9 mouse cellular contexts compared by ENCODE assay signal in the genomic region with DNA sequence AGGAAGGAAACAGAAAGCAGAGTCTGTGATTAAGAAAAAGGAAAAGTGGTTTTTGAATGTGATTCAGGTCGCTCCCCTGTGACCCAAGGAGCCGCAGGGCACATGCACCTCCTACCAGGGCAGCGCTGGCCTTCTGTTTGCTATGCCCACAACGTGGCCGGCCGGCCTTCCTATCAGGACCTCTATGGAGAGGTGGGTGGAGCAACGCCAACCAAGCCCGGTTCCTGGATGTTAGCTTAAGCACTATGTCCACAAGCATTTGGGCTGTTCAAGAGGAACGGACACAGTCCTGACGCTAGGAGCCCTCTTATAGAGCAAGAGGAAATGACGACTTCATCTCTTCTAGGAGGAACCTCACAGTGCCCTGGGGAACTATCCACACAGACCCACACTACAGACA.
A peak's percentile ranks its signal among the peaks of the same experiment; 100 is the strongest.
DNase-seq lines count a peak whose midpoint lies in the region; ATAC-seq lines count a peak whose summit lies in the region.
"Had no signal": no experiment of that assay in that cellular context is flagged by ENCODE, and none has a peak within 500 bp of the region (broad histone marks: within the 10 kb centered on the region; RNA-seq: fewer than 3 reads in every experiment).

No protein-coding gene starts in this region.

- no peak overlapping the region for H3K9ac ChIP-seq in hindbrain, embryonic 11.5 days (ENCODE audit: low read depth, low read length)
- H3K9ac ChIP-seq in heart, embryonic 15.5 days: no peak overlapping the region
- H3K9ac ChIP-seq in midbrain, embryonic 13.5 days (replicated peaks): no peak overlapping the region

- no peak overlapping the region for H3K4me2 ChIP-seq in hindbrain, embryonic 11.5 days (replicated peaks; ENCODE audit: low read depth, low read length)
- H3K4me2 ChIP-seq in heart, embryonic 15.5 days: peak overlapping the region; percentile 43
- no peak overlapping the region for H3K4me2 ChIP-seq in midbrain, embryonic 13.5 days (replicated peaks)

- H3K4me1 ChIP-seq in hindbrain, embryonic 10.5 days (replicated peaks): peaks cover 53% of the 10 kb centered on the region
- H3K4me1 ChIP-seq in hindbrain, embryonic 11.5 days (replicated peaks; ENCODE audit: control insufficient read depth, insufficient read depth, low read length): no peaks in the 10 kb centered on the region
- peaks cover 12% of the 10 kb centered on the region for H3K4me1 ChIP-seq in heart, embryonic 15.5 days (replicated peaks)
- H3K4me1 ChIP-seq in midbrain, embryonic 13.5 days (replicated peaks): peaks cover 32% of the 10 kb centered on the region

- no peak for ATAC-seq in hindbrain, embryonic 11.5 days (ENCODE audit: low FRiP score)
- ATAC-seq in heart, embryonic 15.5 days (replicated peaks; ENCODE audit: insufficient number of reproducible peaks, insufficient read depth, low FRiP score, low read depth): 0 out of 2 replicates have a peak, but pooled peaks have one; percentile 27
- 0 out of 2 replicates have a peak, but pooled peaks have one; percentile 15 for ATAC-seq in midbrain, embryonic 13.5 days
- no peak for ATAC-seq in activated CD4-positive, CD25-positive, alpha-beta regulatory T cell, adult 4 months

- WGBS in hindbrain, embryonic 10.5 days: 60% methylated on average over 11 of the region's 11 CpGs
- 60% methylated on average over 11 of the region's 11 CpGs for WGBS in hindbrain, embryonic 11.5 days
- 52% methylated on average over 11 of the region's 11 CpGs for WGBS in heart, embryonic 15.5 days
- 52% methylated on average over 11 of the region's 11 CpGs for WGBS in midbrain, embryonic 13.5 days

- no peaks in the 10 kb centered on the region for H3K9me3 ChIP-seq in hindbrain, embryonic 10.5 days
- no peaks in the 10 kb centered on the region for H3K9me3 ChIP-seq in hindbrain, embryonic 11.5 days (ENCODE audit: control insufficient read depth, low read length)
- no peaks in the 10 kb centered on the region for H3K9me3 ChIP-seq in heart, embryonic 15.5 days (replicated peaks)
- no peaks in the 10 kb centered on the region for H3K9me3 ChIP-seq in midbrain, embryonic 13.5 days

- no peaks in the 10 kb centered on the region for H3K36me3 ChIP-seq in hindbrain, embryonic 10.5 days
- H3K36me3 ChIP-seq in hindbrain, embryonic 11.5 days (ENCODE audit: control insufficient read depth, insufficient read depth, low read length): no peaks in the 10 kb centered on the region
- H3K36me3 ChIP-seq in heart, embryonic 15.5 days: no peaks in the 10 kb centered on the region
- H3K36me3 ChIP-seq in midbrain, embryonic 13.5 days: no peaks in the 10 kb centered on the region

- no peaks in the 10 kb centered on the region for H3K27me3 ChIP-seq in hindbrain, embryonic 10.5 days (ENCODE audit: insufficient read depth, poor library complexity, severe bottlenecking)
- no peaks in the 10 kb centered on the region for H3K27me3 ChIP-seq in hindbrain, embryonic 11.5 days (ENCODE audit: control insufficient read depth, insufficient read depth, low read length)
- H3K27me3 ChIP-seq in heart, embryonic 15.5 days: no peaks in the 10 kb centered on the region
- H3K27me3 ChIP-seq in midbrain, embryonic 13.5 days: no peaks in the 10 kb centered on the region
- H3K27me3 ChIP-seq: CH12.LX had no signal

- H3K27ac ChIP-seq in hindbrain, embryonic 10.5 days: peak overlapping the region; percentile 66; the same call in 1 of the 2 replicates
- no peak overlapping the region for H3K27ac ChIP-seq in hindbrain, embryonic 11.5 days (ENCODE audit: low read depth, low read length)
- no peak overlapping the region for H3K27ac ChIP-seq in heart, embryonic 15.5 days
- H3K27ac ChIP-seq in midbrain, embryonic 13.5 days: no peak overlapping the region

- no peak for DNase-seq in hindbrain, embryonic 10.5 days (ENCODE audit: low spot score)
- no peak for DNase-seq in hindbrain, embryonic 11.5 days (ENCODE audit: low spot score)
- DNase-seq in kidney, postnatal 36 days: peak; percentile 28 to 50
- no peak for DNase-seq in retina, postnatal 1 day
- DNase-seq in urinary bladder, postnatal 25 days (ENCODE audit: low spot score): no peak

- no peak overlapping the region for H3K4me3 ChIP-seq in hindbrain, embryonic 10.5 days
- H3K4me3 ChIP-seq in hindbrain, embryonic 11.5 days (ENCODE audit: low read depth, low read length): no peak overlapping the region
- H3K4me3 ChIP-seq in heart, embryonic 15.5 days: 0 out of 2 replicates have a peak overlapping the region, but pooled peaks have one; percentile 7
- no peak overlapping the region for H3K4me3 ChIP-seq in midbrain, embryonic 13.5 days (replicated peaks)

Comparison
In these comparisons a context has a peak if more than half of its experiments do, and no peak if none do; other contexts are left out.
1. DNase-seq: peak in kidney, postnatal 36 days (2 of 2); none in hindbrain, embryonic 10.5 days (single experiment), hindbrain, embryonic 11.5 days (single experiment), retina, postnatal 1 day (single experiment) and urinary bladder, postnatal 25 days (single experiment).
2. ATAC-seq: peak in heart, embryonic 15.5 days (single experiment) and midbrain, embryonic 13.5 days (single experiment); none in hindbrain, embryonic 11.5 days (single experiment) and activated CD4-positive, CD25-positive, alpha-beta regulatory T cell, adult 4 months (single experiment).